ENCODE assay signal across 8 mouse cellular contexts in genomic region chr15:31365720-31366591, GRCm38 (mm10). TPM values are rescaled to one million over a fixed set of nuclear protein-coding genes. Genes with fewer than 3 reads are reported as not detected.
DNase-seq lines count a peak whose midpoint lies in the region; ATAC-seq and TF ChIP-seq lines count a peak whose summit lies in the region.

No protein-coding gene starts in this region.

- peak overlapping the region; percentile 98 for H3K4me2 ChIP-seq in midbrain, postnatal 0 days (ENCODE audit: low read depth, low read length, poor library complexity, severe bottlenecking)

- no peak overlapping the region for H3K27ac ChIP-seq in limb, embryonic 10.5 days
- no peak overlapping the region for H3K27ac ChIP-seq in midbrain, postnatal 0 days (ENCODE audit: low read depth, low read length)

- no peak for ATAC-seq in midbrain, postnatal 0 days (ENCODE audit: low FRiP score)

- no peak for TF ChIP-seq CTCF in midbrain, postnatal 0 days (IDR thresholded peaks at IDR 0.05)

- WGBS in limb, embryonic 10.5 days, result 1% methylated on average over 37 of the region's 37 CpGs
- 6% methylated on average over 37 of the region's 37 CpGs for WGBS in midbrain, postnatal 0 days

- H3K9ac ChIP-seq in midbrain, postnatal 0 days (replicated peaks; ENCODE audit: low read length, poor library complexity, severe bottlenecking), result no peak overlapping the region

- peak; percentile 4 for DNase-seq in cerebellum, adult 9-10 months
- no peak for DNase-seq in cerebellum, adult 8-10 months
- peak; percentile 54 for DNase-seq in embryo, embryonic 11 days
- peak; percentile 59 to 61 for DNase-seq in heart, postnatal 10 days
- DNase-seq in limb, embryonic 10.5 days (ENCODE audit: low spot score), result peak; percentile 57
- DNase-seq in midbrain, postnatal 0 days (ENCODE audit: low spot score), result no peak
- DNase-seq in thymus, adult 18-20 months, result no peak
- no peak for DNase-seq in layer of hippocampus, adult 8-10 months (ENCODE audit: low spot score in 2 of 2)

- intact Hi-C loops in heart, postnatal 10 days (cut with DNase I), result loop anchor here (2.0 to 5.0 kb wide), 4 partner anchors 21 to 81 kb away; no protein-coding TSS in a partner anchor

- H3K4me1 ChIP-seq in limb, embryonic 10.5 days, result peaks cover 40% of the 10 kb centered on the region
- H3K4me1 ChIP-seq in midbrain, postnatal 0 days (ENCODE audit: insufficient read depth, low read length), result peaks cover 19% of the 10 kb centered on the region; the same call in 1 of the 2 replicates

- H3K36me3 ChIP-seq in limb, embryonic 10.5 days, result no peaks in the 10 kb centered on the region
- no peaks in the 10 kb centered on the region for H3K36me3 ChIP-seq in midbrain, postnatal 0 days (ENCODE audit: insufficient read depth, low read length)

- peak overlapping the region; percentile 68 for H3K4me3 ChIP-seq in limb, embryonic 10.5 days
- H3K4me3 ChIP-seq in midbrain, postnatal 0 days (ENCODE audit: low read depth, low read length), result peak overlapping the region; percentile 46

- peaks cover 81% of the 10 kb centered on the region for H3K27me3 ChIP-seq in limb, embryonic 10.5 days (ENCODE audit: low read depth, poor library complexity, severe bottlenecking)
- peaks cover 35% of the 10 kb centered on the region for H3K27me3 ChIP-seq in midbrain, postnatal 0 days (ENCODE audit: insufficient read depth, low read length)

- no peaks in the 10 kb centered on the region for H3K9me3 ChIP-seq in limb, embryonic 10.5 days (replicated peaks)
- no peaks in the 10 kb centered on the region for H3K9me3 ChIP-seq in midbrain, postnatal 0 days (ENCODE audit: low read length)

RNA-seq across cellular contexts. Expression of gene Ankrd33b, which starts 1.6 kb away (rescaled TPM):
- 10 to 100 TPM; 16.2 to 17.4 TPM for total RNA-seq in heart, postnatal 10 days (2021)
- polyA plus RNA-seq in limb, embryonic 10.5 days (2016; fragmentation: Nextera tagmentation; extraction: Ambion mirVana), result 0.25 and 0.39 TPM in 2 replicates
- total RNA-seq in midbrain, postnatal 0 days (2014; rRNA removed), result 0.99 and 1.6 TPM in 2 replicates
- 0.80 and 1.1 TPM in 2 replicates for polyA plus RNA-seq in midbrain, postnatal 0 days (2015; fragmentation: Nextera tagmentation; extraction: Ambion mirVana)
- 10 to 100 TPM; 60.2 to 64.2 (median 61.8) TPM for total RNA-seq in layer of hippocampus, adult 8-10 months (2022)

Comparison
In these comparisons a context has a peak if more than half of its experiments do, and no peak if none do; other contexts are left out.
1. DNase-seq: peak in cerebellum, adult 9-10 months (single experiment), embryo, embryonic 11 days (single experiment), heart, postnatal 10 days (2 of 2) and limb, embryonic 10.5 days (single experiment); none in cerebellum, adult 8-10 months (single experiment), midbrain, postnatal 0 days (single experiment), thymus, adult 18-20 months (0 of 2) and layer of hippocampus, adult 8-10 months (0 of 2).